Mouse (Mus musculus) forebrain, embryonic 14.5 days (tissue): ENCODE measurements at regions not wholly inside any gene's neighbourhood (a gene's known extent, or its start where the extent isn't known, plus 50 kb on each side); places are given as distances from the start of the nearest gene placed in this dataset.
A peak's percentile ranks its signal among the peaks of the same experiment; 100 is the strongest.

ENCODE experiments used
- ATAC-seq: fragments of 200-750 bp; cut with Nextera tagmentation; 2 replicates; pipeline ENCODE4 v1.8.0; 2017; ENCODE audit warnings: mild to moderate bottlenecking, moderate library complexity
- DNase-seq: peaks from one replicate; pipeline ENCODE4 v3.0.0-alpha.2; 2015; ENCODE audit warnings: low spot score
- H3K27ac ChIP-seq: fragments of 300-500 bp; sonication (generic); 2 replicates; pipeline ENCODE4 v1.5.1; 2014; ENCODE audit warnings: low read depth, mild to moderate bottlenecking, control low read depth, low read length, moderate library complexity
- H3K27me3 ChIP-seq: fragments of 300-500 bp; sonication (generic); replicated peaks from 2 replicates; pipeline ENCODE4 v1.6.1; 2014; ENCODE audit warnings: low read length, control low read depth, mixed read lengths; ENCODE audit not compliant: control insufficient read depth, insufficient read depth
- H3K36me3 ChIP-seq: fragments of 300-500 bp; sonication (generic); 2 replicates; pipeline ENCODE4 v1.6.1; 2014; ENCODE audit warnings: low read length, control low read depth; ENCODE audit not compliant: control insufficient read depth, insufficient read depth
- H3K4me1 ChIP-seq: fragments of 300-500 bp; sonication (generic); 2 replicates; pipeline ENCODE4 v1.6.1; 2014; ENCODE audit warnings: antibody characterized with exemption, low read length, control low read depth; ENCODE audit not compliant: control insufficient read depth, insufficient read depth
- H3K4me2 ChIP-seq: fragments of 300-500 bp; sonication (generic); 2 replicates; pipeline ENCODE4 v1.6.1; 2014; ENCODE audit warnings: mild to moderate bottlenecking, control low read depth, low read length
- H3K4me3 ChIP-seq: fragments of 300-500 bp; sonication (generic); 2 replicates; pipeline ENCODE4 v1.5.1; 2014; ENCODE audit warnings: low read depth, low read length, control low read depth
- H3K9ac ChIP-seq: fragments of 300-500 bp; sonication (generic); 2 replicates; pipeline ENCODE4 v1.6.1; 2014; ENCODE audit warnings: mild to moderate bottlenecking, low read length, control low read depth, moderate library complexity
- H3K9me3 ChIP-seq: fragments of 300-500 bp; sonication (generic); replicated peaks from 2 replicates; pipeline ENCODE4 v1.6.1; 2016; ENCODE audit warnings: low read length, control low read depth, mixed read lengths; ENCODE audit not compliant: control insufficient read depth
- WGBS: fragments of 180-500 bp; shearing (Covaris S2); extraction: QIAGEN DNeasy Blood & Tissue Kit; methylation state at CpG from one replicate; pipeline ENCODE4 v1.1.7; 2014; 5-methylcytosine and 5-hydroxymethylcytosine counted together

- Histone ChIP-seq H3K9me3 (no peaks in the 10 kb centered on the region), H3K36me3 (no peaks in the 10 kb centered on the region), H3K4me1 (peaks cover 12% of the 10 kb centered on the region), H3K27me3 (no peaks in the 10 kb centered on the region), H3K27ac (peak overlapping the region; percentile 57; the same call in 1 of the 2 replicates), H3K4me3 (no peak overlapping the region), H3K4me2 (no peak overlapping the region), H3K9ac (no peak overlapping the region)
- DNase-seq: no peak
- 51% methylated on average over 12 of the region's 12 CpGs for WGBS
- peak; percentile 19; the same call in 1 of the 2 replicates for ATAC-seq
These were observed 387.7 kb downstream of the Rps24 start for GRCm38 (mm10) chr14:24874426-24875155.

GRCm38 (mm10) chr14:24875156-24875545, 388.2 kb downstream of the Rps24 start:
- Histone ChIP-seq H3K4me2 (no peak overlapping the region), H3K4me3 (no peak overlapping the region), H3K36me3 (no peaks in the 10 kb centered on the region), H3K4me1 (peaks cover 12% of the 10 kb centered on the region), H3K9ac (no peak overlapping the region), H3K27ac (peak overlapping the region; percentile 57; the same call in 1 of the 2 replicates), H3K27me3 (no peaks in the 10 kb centered on the region), H3K9me3 (no peaks in the 10 kb centered on the region)
- peak; percentile 49; the same call in 1 of the 2 replicates for ATAC-seq
- 15% methylated on average over 8 of the region's 8 CpGs for WGBS
- DNase-seq: peak; percentile 77

- H3K27me3 ChIP-seq: no peaks in the 10 kb centered on the region
- H3K4me3 ChIP-seq: no peak overlapping the region
- no peaks in the 10 kb centered on the region for H3K9me3 ChIP-seq
- no peak overlapping the region for H3K9ac ChIP-seq
- H3K36me3 ChIP-seq: no peaks in the 10 kb centered on the region
- WGBS: 72% methylated on average over 6 of the region's 6 CpGs
- DNase-seq (peak; percentile 39), ATAC-seq (no peak)
- H3K27ac ChIP-seq: no peak overlapping the region
- peaks cover 12% of the 10 kb centered on the region for H3K4me1 ChIP-seq
- H3K4me2 ChIP-seq: no peak overlapping the region
These were observed 389.0 kb downstream of the Rps24 start for GRCm38 (mm10) chr14:24875934-24876333.

DNA sequence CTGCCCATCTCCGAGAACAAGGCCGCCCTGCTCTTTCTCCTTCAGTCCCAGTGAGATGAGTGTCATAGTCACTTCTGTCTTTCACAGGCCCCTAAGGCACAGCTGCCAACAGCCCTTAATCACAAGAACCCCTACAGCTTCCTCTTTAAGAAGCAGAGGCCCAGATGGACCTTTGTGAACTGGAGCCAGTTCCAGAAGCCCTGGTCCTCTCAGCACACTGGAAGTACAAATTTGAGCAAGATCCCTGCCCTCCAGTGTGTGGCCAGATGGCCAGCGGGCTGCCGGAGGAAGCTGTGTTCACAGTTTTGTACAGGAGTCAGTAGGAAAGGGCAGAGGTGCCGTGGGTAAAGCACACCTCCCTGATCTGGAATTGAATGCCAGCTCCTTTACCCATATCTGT, 389.6 kb downstream of the Rps24 start:
- ATAC-seq (no peak), DNase-seq (no peak)
- Histone ChIP-seq H3K4me1 (peaks cover 12% of the 10 kb centered on the region), H3K9me3 (no peaks in the 10 kb centered on the region), H3K4me2 (no peak overlapping the region), H3K4me3 (no peak overlapping the region), H3K27ac (no peak overlapping the region), H3K36me3 (no peaks in the 10 kb centered on the region), H3K9ac (no peak overlapping the region), H3K27me3 (no peaks in the 10 kb centered on the region)
- 80% methylated on average over 5 of the region's 5 CpGs for WGBS

GRCm38 (mm10) chr14:24877853-24878252, 390.9 kb downstream of the Rps24 start:
- no peak overlapping the region for H3K4me2 ChIP-seq

DNA sequence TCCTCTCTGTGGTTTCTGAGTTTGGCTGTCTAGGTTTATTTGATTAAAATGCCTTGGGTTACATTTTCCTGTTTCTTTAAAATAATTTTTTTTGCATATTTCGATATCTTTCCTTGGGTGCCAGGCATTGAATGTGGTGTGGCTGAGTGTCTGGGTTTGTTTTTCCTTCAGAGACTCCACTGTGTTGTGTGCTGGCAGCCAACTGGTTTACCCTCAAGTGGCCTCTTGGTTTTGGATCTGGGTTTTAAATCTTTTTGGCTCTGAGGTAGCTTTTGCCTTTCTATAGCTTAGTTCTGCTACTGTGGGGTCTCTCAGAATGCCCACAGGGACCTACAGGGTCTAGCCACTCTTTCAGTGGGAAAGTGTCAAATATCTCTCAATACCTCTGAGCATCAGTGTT, 399.2 kb downstream of the Rps24 start:
- no peak overlapping the region for H3K9ac ChIP-seq
- no peak overlapping the region for H3K27ac ChIP-seq
- ATAC-seq (no peak), DNase-seq (no peak)
- 79% methylated on average over 1 of the region's 1 CpGs for WGBS
- no peaks in the 10 kb centered on the region for H3K27me3 ChIP-seq
- H3K4me3 ChIP-seq: no peak overlapping the region
- no peaks in the 10 kb centered on the region for H3K36me3 ChIP-seq
- no peaks in the 10 kb centered on the region for H3K4me1 ChIP-seq
- H3K4me2 ChIP-seq: no peak overlapping the region
- H3K9me3 ChIP-seq: 0 out of 2 replicates have a peak, but pooled peaks cover 3% of the 10 kb centered on the region

More at GRCm38 (mm10) chr14:24877853-24878252, 390.9 kb downstream of the Rps24 start:
- H3K4me3 ChIP-seq: no peak overlapping the region
- H3K27me3 ChIP-seq: no peaks in the 10 kb centered on the region
- no peak overlapping the region for H3K9ac ChIP-seq
- H3K27ac ChIP-seq: no peak overlapping the region
- 88% methylated on average over 3 of the region's 3 CpGs for WGBS
- no peak for DNase-seq
- H3K9me3 ChIP-seq: no peaks in the 10 kb centered on the region
- H3K36me3 ChIP-seq: no peaks in the 10 kb centered on the region
- no peak for ATAC-seq
- peaks cover 8% of the 10 kb centered on the region for H3K4me1 ChIP-seq

DNA sequence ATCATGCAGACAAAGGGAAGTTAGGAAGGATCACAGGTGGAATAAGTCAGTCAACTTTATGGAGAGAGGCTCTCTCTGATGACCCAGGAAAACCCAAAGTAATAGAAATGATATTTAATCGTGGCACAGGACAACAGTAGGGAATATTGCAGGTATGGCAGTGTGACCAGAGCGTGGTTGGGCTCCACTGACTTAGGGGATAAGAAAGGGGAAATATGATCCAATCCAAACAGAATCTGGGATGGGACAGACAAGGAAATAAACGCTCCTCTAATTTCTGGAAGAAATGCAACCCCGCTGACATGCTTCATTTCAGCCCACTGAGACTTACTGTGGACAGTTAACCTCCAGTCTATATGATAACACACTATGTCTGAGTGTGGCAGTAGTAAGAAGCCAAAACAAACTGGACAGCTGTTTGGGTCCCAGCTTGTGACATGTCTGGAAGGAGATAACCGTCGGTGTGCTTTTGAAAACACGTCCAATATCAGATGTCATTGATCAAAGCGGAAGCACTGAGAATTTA, 400.0 kb downstream of the Rps24 start:
- no peaks in the 10 kb centered on the region for H3K27me3 ChIP-seq
- DNase-seq: no peak
- no peaks in the 10 kb centered on the region for H3K4me1 ChIP-seq
- WGBS: 91% methylated on average over 8 of the region's 8 CpGs
- no peak overlapping the region for H3K4me2 ChIP-seq
- H3K4me3 ChIP-seq: no peak overlapping the region
- ATAC-seq: no peak
- H3K36me3 ChIP-seq: no peaks in the 10 kb centered on the region
- no peak overlapping the region for H3K9ac ChIP-seq
- H3K9me3 ChIP-seq: 0 out of 2 replicates have a peak, but pooled peaks cover 3% of the 10 kb centered on the region
- H3K27ac ChIP-seq: no peak overlapping the region

- H3K27me3 ChIP-seq: no peaks in the 10 kb centered on the region
- H3K4me1 ChIP-seq: no peaks in the 10 kb centered on the region
- WGBS: 83% methylated on average over 2 of the region's 2 CpGs
- no peak for ATAC-seq
- H3K4me2 ChIP-seq: no peak overlapping the region
- no peaks in the 10 kb centered on the region for H3K9me3 ChIP-seq
- H3K36me3 ChIP-seq: no peaks in the 10 kb centered on the region
- no peak overlapping the region for H3K9ac ChIP-seq
- no peak overlapping the region for H3K4me3 ChIP-seq
- no peak overlapping the region for H3K27ac ChIP-seq
- no peak for DNase-seq
These were observed 403.9 kb downstream of the Rps24 start for GRCm38 (mm10) chr14:24890856-24891255.

DNA sequence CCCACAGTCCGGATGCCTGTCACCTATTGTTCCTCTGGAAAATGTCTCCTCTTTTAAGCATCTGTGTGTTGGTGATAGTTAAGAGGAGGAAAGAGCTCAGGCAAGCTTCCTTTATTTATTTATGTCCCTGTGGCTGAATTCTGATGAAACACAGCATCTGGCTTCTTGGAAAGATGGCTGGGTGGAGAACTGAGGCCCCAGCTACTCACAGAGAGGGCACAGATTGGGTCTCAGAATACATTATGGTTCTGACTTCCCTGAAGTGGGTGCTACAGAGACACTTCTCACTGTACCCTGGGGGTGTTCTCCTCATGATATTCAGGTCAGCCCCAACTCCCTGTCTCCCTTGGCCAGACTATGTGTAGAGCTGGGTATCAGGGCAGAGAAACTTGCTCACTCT, 408.3 kb downstream of the Rps24 start:
- Histone ChIP-seq H3K4me1 (no peaks in the 10 kb centered on the region), H3K4me2 (no peak overlapping the region), H3K27ac (no peak overlapping the region), H3K27me3 (no peaks in the 10 kb centered on the region), H3K36me3 (no peaks in the 10 kb centered on the region), H3K9me3 (0 out of 2 replicates have a peak, but pooled peaks cover 2% of the 10 kb centered on the region), H3K9ac (no peak overlapping the region), H3K4me3 (no peak overlapping the region)
- no peak for ATAC-seq
- no peak for DNase-seq
- WGBS: 77% methylated on average over 1 of the region's 1 CpGs
